Mouse (Mus musculus) c-Kit-negative CD71-positive TER-119-positive erythroid progenitor cells, embryonic 14.5 days (primary cell): ENCODE results near the gene Tex36.
A peak's percentile ranks its signal among the peaks of the same experiment; 100 is the strongest.

Source experiments
- DNase-seq: peaks from one replicate; pipeline ENCODE4 v3.0.0-alpha.2; 2013; ENCODE audit warnings: low read depth, low spot score

Tex36 gene

DNA sequence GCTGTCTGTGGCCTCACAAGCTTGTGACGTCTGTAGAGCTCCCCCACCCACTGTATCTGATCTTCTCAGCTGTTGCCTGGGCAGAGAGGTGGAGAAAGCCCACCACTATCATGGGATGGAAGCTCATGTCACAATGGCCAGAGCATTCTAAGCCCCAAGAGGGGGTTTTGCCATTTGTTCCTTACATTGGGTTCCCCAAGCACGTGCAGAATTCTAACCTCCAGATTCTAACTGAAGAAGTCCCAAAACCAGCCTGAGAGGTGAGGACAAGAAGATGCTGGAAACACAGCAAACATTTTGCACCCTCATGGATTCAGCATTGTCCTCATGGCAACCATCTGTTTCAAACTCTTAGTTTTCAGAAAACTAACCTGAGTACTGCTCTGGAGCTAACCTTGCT, at the start of gene Tex36:
Tex36 (minus strand) TSS at position 101 of the 400 bp plus-strand sequence.
- DNase-seq, result no peak

DNA sequence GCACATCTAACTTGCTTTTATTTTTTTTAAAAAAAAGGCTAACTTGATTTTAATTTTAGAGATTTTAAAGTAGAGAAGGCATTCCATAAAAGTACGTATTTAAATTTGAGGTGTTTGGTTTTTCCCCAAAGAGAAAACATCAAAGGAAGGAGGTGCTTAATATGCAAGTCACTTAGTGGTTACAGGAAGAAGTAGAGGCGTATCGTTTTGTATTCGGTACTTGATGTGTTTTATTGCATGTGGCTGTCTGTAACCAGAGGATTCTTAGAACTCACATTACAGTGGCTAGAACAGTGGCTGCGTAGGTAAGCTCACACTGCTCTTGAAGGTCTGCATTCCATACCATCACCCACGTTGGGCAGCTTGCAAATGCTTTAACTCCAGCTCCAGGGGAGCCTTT, 43.8 kb upstream of the Tex36 start:
- DNase-seq, result no peak

DNA sequence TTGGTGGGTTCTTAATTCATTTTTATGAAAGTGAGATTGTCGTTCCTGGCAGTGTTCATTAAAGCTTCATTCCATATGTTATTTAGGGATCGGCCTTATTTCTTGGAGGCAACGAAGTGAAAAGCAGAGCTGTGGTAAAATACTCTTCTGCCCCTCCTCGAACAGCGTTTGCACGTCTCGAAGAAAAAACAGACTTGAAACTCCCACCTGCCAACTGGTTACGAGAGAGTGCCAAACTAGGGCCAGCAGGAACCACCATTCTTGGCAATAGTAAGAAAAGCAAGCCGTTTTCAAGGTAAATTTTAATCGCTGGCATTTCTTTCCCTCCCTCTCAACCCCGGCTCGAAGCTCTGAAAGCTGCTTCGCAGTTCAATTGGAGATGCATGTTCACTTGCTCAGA, 36.9 kb upstream of the Tex36 start:
- no peak for DNase-seq

DNA sequence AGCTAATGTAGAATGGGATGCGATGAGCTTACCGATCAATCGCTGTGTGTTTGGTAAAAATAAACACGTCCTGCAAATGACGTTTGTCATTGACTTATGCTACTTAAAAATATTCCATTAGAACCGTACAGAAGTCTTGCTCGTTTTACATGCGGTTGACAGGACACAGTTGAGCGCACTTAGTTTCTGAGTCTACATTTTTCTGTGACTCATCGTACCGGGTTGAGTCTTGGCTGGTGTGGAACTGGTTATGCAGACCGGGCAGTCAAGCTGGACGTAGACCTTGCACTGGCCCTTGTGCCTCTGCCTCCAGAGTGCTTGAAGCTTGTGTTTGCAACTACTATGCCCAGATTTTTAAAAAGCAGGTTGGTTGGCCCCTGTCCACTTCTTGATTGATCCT, 36.3 kb upstream of the Tex36 start:
- DNase-seq, result peak; percentile 6

DNA sequence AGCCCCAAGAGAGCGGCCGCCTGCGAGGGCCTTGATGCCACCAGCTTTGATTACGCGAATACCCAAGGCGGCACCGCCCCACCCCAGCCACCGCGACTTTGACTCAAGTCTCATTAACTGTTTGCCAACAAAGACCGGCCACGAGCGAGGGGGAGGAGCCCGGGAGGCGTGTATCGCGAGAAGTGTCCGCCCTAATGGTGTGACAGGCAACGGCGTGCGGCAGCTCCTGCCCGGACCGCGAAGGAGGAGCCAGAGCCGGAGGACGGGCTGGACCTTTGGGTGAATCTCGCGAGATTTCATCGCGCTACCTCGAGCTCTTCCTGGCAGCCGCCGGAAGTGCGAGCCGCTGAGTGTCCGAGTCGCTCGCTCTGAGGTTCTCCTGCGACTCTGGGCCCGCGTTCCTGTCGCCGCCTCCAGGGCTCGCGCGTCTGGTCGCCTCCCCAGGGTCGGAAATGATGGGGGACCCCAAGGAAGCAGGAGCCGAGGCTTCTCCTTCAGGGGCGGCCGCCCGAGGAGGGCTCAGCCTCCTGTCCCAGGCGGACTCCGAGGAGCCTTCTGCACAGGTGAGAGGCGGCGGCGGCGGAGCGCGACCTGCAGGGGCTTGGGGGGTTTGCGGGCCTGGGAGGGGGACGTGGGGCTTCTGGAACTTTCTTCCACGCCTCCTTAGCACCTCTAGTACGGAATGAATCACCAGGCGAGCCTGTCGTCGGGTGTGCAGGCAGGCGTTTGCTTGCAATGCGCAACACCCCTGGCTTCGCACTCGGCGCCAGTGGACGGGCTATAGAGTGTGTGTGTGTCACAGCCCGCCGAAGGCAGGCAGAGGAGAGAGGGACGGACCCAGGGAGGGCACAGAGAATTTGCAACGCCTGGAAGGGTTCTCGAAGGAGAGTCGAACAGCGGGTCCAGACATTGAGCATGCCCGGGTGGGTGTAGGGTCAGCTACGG, 35.7 kb upstream of the Tex36 start, which contains the start of gene Edrf1:
Edrf1 (plus strand) TSS at position 183 of the 945 bp plus-strand sequence.
- peak; percentile 98 for DNase-seq

DNA sequence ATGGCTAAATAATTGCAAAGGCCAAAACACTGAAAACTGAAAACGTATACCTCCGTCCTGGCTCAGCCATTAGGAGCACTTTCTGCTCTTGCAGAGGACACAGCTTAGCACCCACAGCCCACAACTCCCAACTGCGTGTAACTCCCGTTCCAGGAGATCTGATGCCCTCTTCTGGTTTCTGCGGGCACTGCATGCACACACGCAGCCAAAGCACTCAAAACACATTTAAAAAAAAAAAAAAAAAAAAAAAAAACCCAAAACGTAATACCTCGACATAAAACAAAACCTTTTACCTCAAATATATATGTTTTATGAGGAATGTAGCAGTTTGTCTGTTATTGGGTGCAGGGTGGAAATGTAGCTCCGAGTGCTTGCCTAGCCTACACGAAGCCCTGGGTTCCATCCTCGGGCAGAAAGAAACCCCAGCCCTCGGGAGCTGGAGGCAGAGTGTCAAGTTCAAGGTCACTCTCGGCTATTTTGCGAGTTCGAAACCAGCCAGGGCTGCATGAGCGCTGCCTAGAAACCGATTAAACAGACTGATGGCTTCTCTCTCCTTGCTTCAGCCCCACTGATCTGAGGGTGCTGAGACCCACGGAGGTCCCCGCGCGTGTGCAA, 34.9 kb upstream of the Tex36 start:
- DNase-seq, result peak; percentile 66

DNA sequence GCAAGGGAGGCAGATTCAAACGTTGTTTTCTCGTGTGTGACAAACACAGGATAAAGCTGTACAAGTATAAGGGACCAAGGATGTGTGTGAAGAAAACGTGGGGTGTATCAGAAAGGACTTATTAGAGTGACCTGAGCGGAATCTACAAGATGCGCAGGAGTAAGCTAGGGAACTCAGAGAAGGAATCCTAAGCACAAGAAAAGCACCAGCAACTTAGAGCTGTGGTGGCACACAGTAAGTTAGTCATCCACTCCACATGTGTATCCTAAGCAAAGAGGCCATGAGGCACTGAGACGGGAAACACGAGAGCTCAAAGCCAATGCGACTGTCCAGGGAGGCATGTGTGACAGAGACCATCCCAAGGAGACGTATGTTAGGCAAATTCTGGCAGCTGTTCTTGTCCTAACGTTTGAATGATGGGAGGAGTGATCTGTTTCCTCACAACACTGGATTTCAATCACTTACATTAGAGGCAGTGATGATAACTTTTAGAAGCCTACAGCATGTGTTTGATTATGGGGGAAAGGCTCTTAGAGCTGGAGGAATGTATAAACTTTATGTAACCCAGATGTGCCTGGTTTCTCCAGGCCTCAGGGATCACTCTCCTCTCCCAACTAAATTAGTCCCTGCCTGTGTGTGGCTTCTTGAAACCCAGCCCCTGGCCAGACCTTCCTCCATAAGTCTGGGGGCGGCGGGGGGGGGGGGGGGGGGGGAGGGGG, 33.1 kb upstream of the Tex36 start:
- DNase-seq, result no peak

DNA sequence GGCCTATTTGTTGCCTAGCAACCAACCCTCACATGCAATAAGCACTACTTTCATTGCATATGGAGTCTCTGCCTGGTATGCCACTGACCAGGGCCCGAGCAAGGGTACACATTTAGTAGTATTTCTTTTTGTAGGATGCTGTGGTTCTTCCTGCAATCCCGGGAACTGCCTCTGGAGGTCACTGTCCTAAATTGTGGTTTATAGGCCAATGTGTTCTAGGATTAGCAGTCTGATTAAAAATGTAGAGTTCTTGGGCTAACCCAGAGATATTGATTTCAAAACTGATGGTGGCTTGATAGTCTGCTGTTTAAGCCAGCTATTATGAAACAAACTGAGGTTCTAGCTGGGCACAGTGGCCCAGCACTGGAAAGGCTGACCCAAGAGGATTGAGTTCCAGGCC, 30.5 kb upstream of the Tex36 start:
- DNase-seq, result peak; percentile 24

DNA sequence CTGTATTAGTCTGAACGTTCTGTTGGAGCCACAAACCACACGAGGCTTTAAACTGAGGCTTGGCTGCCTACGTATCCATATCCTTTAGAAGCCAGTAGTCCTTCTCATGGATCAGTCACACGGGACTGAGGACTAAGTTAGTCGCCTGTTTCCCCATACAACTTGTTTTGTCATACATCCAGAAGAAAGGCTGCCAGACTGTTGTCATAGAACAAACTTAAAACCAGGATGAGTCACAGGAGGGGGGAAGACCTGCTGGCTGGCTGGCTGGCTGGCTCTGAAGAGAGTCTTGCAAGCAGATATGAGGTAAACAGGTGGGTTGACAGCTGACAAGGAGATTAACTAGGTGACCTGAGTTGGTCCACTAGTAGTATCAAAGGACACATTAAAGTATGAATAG, 28.9 kb upstream of the Tex36 start:
- DNase-seq, result no peak

DNA sequence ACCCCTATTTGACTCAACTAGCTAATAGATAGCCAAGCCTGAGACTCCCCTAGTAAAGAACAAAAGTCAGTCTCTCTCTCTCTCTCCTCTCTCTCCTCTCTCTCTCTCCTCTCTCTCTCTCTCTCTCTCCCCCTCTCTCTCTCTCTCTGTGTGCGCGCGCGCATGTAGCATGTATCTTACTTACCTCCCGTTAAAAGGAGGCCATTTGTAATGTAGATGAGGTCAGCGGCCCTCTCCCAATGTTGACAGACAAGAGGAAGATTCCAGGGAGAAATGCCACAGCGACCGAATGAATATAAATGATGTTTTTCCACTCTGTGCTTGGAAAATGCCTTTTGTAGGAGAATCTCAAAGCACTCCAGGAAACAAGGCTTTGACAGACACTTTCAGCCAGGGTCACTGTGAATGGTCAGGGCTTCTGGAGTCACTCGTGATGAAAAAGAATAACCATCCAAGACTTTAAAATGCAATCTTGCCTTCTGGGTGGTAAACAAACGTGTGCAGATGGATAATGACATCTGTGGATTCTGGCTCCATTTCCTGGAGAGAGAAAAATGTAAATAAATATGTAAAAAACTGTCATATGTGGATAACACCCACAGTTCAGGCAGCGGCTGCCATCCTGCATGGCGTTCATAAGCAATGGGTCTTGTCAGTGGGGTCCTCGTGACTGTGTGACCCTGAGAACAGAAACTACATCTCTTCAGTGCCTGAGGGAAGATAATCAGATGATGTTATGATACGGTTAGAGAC, 25.4 kb upstream of the Tex36 start:
- DNase-seq, result no peak

DNA sequence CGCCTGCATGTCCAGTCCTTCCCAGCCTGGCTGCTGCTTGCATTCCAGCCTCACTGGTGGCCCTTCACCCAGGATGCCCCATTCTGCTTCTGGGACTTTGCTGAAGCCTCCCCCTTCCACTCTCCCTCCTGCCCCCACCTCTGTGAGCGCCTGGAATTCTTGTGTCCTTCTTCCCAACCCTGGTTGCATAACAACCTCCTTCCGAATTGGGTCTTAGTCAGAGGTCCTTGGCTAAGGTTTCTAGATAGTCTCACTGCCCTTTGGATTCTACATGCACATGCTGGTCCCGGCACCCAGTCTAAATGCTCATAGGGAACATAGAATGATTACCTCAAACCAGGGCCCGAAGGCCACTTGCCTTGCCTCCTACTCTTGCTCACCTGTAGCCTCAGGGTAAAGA, 21.3 kb upstream of the Tex36 start:
- no peak for DNase-seq

DNA sequence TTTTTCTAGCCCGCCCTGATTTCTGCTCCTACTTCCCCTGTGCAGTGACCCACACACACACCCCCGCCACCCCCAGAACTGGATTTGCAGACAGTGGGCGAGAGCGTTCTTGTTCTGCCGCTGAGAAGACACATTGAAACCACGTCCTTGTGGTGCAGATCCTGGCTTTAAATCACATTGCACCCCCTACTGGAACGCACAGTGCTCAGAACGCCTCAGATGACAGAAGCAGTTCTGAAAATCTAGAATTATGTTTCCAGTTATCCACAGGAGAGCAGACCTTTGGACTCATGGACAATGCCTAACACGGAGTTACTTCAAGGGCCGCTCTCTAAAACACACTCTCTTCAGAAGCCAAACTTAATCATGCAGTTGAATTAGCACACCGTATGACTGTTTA, 18.8 kb upstream of the Tex36 start:
- no peak for DNase-seq

DNA sequence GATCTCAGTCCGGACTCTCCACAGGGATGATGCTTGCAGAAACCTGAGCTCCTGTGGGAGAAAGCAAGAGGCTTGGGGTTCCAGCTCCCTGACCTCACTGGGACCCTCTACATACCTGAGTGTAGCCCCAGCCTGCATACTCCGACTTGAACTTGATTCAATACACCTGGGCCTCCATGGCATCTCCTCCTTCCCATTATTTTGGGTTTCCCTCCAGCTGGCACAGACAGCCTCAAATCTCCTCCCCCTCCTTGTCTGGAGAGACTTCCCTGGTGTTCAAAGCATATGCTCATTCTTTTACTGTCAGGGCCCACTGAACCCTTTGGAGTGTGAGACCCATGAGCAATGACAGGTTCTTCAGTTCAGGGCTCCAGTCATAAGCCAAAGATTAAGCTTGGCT, 11.0 kb upstream of the Tex36 start:
- no peak for DNase-seq

DNA sequence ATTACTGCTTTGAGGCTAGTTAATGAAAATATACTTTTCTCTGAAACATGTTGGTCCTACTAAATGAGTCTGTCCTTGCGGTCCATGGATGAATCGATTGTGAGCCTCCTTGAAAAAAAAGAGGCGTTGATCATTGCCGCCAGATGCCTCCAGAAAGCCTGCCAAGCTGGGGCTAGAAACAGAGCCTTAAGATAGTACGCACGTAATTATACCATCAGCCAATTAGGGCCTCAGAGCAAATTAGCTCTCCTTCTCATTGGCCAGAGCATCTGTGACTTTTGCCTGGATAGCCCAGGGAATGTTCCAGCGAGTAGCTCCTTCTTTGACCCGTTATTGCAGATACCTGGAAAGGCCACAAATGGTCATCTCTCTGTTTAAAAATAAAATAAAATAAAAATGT, 7.6 kb upstream of the Tex36 start:
- no peak for DNase-seq

DNA sequence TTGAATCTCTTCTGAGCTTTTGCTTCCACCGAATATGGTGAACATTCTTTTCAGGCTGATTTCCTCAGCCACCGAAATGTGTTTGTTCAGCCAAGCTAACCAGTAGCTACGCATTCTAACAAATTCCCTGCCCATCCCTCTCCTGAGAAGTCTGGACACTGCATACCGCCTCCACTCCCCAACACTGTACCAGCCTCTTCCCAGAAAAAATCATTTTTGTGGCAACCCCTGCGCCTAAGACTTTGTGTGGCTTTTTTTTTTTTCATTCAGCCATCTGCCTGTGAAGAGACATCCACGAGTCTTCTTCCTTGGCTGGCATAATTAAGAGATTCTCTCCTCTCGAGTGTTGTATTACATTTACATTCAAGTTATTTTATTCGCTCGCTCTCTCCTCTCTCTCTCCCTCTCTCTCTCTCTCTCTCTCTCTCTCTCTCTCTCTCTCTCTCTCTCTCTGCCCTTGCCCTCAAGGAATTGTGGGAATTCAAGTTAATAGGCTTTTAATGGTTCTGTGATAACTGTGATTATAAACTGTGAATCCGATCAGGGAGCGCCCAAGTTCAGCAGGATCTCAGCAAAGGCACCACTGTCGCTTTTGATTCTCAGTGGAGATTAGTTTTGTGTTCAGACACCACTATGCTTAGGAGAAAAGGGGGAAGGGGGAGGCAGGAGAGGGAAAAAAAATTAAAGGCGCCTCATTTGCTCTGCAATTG, 6.8 kb upstream of the Tex36 start:
- DNase-seq, result no peak

DNA sequence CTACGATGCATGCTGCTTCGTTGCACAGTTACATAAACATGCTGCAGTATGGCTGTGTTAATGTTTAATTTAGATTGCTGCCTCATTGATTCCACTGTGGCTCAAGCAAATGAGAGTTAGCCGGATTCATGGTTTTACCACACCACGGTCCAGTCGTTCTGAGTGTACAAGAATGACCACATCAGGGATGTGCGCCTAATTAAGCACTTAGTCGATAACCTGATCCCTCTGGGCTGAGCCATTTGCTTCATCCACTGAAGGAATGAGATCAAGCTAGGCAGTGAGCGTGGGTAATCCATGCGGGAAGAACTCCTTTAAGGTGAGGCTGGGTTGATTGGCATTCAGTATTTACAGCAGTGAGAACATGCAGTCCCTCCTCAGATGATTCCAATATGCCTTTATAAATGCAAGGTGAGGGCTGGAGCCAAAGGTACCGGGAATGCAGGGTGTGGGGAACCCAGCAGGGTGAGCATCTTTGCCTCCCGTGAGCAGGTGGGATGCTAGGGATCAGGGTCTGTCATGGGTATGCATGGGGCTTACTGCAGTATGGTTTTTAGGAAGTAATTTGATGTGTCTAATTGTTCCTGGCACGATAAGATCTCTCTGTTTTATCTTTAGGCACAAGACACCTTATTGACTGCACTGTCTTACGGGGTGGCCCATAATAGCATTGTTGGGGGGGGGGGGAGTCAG, 6.1 kb upstream of the Tex36 start:
- no peak for DNase-seq

DNA sequence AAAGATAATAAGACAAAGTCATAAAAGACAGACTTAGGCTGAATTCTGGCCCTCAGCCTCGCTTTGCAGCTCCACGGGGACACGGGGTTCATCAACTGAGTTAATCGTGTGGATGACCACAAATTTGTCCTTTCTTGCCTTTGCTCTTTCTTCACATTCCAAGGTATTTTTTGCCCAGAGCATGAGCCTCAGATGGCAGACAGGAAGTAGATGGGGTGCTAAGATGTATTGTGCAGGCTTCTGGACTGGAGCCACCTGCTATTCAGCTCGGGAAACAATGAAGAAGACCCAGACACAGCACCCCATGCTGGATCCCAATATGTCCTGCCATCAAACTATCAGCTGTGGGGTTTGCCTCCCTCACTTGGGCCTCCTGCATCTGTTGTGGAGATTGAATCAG, 5.4 kb upstream of the Tex36 start:
- no peak for DNase-seq

DNA sequence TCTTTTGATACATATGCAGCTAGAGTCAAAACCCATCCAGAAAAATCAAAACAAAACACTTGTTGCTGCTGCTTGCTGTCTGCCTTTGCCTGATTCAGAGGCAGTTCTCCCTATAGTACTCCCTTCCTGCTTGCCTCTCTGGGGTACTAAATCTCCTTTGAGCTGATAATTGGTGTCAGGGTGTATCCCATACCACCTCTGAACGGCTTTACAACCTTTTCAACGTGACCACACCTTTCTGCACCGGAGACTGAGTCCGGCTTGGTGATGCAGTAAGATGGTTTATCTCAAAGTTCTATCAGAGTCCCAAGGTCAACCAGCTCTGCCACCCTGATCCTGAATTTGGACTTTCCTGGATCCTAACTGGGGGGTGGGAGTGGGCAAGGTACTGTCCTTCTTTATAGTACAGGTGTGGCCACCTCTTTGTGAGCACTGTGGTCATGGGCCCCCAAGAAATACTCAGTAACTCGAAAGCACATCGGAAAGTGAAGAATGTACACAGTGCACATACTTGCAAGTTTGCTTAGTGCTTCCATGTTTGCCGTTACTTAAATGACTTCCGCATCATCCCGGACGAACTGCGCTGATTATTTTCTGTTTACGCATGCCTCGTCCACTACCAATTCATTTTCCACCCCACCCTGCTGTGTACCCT, 2.6 kb upstream of the Tex36 start:
- DNase-seq, result no peak

DNA sequence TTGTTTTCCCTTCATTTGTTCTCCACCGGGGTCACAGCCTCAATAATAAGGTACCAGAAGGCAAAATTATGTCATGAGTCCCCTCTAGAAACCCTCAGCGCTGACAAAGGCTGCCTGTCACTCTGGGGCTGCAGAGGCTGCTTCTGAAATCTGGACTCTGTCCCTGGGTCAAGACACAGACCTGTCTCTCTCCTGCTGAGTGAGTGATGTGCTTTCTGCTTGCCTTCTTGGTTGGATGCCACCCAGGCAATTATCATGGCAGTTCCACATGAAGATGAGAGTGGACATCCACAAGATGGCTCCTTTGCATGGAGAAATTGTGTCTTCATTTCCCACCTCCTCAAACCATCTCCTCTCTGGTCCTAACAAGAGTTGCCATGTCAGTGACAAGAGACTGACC, 1.2 kb upstream of the Tex36 start:
- DNase-seq, result no peak

DNA sequence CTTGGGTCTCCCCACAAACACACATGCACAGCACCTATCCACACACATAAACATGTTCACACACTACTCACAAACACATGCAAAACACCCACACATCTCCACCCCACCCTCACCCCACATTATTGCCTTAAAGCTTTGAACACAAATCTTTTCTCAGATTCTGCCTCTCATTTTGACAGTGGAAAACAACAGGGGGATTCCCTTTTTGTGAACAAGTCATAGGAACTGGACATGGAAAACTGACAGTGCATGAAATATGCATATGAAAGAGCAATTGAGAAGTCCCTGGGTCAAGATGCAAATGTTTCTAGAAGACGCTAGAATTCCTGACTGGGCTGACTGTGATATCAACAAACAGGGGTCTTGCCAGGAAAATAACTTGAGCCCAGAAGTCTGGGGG, 1.4 kb downstream of the Tex36 start:
- DNase-seq, result no peak
